Mouse (Mus musculus) frontal cortex, postnatal 36 days (tissue): Measurements from ENCODE around the gene Ets1.

Source experiments
- DNase-seq, 2 experiments: peaks; one replicate each; pipeline ENCODE4 v3.0.0; 2022; ENCODE audit warnings: low spot score in 2 of 2

Ets1 gene

DNA sequence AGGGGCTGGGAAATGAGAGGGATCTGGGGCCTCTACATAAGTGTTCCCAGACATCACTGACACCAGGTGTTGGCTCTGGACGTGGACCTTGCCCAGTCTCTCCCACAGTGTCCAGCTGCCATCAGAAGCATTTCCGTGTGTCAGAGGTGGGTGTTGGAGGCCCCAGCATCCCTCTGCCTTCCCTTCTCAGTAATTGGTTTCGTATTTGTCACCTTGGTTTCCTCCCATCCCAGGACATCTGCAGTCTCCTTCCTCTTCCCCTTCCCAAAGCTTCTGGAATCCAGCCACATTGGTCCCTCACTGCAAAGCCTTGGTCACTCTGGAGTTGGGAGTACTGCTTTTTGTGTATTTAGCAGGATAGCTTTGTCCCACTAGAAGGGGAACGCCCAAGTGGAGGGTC lies 75.7 kb downstream of the Ets1 start:
- DNase-seq, result no peak

DNA sequence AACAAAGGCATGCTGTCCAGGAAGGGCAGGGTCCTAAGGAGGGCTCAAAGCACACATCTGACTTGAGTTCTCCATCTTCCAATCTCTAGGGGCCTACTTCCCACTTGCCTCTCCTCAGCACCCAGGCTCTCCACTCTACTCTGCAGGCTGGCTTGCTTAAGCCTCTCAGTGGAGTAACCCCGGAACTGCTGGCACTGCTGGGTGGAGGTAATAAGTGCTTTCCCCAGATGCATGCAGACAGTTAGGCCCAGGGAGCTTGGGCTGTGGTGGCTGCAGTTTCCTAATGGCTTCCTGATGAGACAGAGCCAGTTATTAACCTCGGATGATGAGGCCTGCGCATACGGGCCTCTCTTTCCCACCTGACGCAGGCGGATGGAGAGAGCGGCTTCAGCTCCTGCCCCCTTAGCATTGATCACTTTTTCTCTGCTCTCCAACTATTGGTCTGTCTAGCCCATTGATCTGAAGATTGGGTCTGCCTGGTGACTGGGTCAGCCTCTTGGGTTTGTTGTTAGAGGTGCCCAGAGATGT lies 76.4 kb downstream of the Ets1 start:
- no peak for DNase-seq

DNA sequence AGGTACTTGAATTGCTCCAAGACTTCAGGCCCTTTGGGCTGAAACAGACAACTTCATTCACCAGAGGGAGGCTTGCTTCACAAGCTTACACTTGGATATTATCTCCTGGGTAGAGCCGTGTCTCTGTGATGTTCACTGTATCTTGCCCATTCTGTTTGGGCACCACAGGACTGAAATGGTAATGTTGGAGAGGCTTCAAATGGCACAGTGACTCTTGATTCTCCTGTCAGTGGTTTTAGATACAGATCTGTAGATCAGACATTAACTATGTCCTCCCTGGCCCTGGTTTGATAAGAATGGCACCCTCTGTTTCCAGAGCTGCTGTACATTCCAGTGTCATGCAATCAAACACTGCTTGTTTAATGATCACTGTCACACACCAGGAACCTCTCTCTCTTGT lies 77.1 kb downstream of the Ets1 start:
- no peak for DNase-seq

DNA sequence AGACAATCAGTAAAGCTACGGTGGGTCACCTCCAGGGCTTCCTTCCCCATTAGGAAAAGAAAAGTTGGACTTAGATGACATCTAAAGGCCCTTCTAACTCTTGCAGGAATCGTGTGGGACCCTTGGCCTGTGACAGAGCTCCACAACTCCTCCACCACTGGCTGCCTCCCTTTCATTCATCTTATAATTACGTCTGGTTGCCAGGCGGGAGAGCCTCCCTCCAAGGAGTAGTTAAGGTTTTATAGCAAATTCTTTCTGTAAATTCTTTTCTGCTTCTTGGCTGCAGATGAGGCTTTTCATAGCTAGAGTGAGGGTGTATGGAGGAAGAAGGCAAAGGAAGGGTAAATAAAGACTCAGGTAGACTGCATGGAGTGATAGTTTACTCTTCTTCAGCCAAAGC lies 77.8 kb downstream of the Ets1 start:
- no peak for DNase-seq

DNA sequence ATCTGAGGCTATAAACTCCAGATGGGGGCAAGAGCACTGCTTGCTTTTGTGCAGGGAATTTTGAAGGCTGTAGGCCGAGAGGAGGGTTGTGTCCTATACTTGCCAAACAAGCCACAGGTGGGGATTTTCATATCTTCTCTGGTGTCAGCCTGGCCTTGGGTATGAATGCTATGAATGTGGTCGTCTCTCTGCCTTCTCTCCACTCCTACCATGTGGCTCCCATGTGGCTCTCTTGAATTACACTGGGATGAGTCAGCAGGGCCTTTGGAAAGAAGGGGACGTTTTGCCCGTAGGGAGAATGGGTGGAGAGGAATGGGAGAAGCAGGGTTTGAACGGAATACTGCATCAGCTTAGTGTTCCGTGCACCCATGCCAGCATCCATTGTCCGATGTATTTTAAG lies 78.5 kb downstream of the Ets1 start:
- no peak for DNase-seq

DNA sequence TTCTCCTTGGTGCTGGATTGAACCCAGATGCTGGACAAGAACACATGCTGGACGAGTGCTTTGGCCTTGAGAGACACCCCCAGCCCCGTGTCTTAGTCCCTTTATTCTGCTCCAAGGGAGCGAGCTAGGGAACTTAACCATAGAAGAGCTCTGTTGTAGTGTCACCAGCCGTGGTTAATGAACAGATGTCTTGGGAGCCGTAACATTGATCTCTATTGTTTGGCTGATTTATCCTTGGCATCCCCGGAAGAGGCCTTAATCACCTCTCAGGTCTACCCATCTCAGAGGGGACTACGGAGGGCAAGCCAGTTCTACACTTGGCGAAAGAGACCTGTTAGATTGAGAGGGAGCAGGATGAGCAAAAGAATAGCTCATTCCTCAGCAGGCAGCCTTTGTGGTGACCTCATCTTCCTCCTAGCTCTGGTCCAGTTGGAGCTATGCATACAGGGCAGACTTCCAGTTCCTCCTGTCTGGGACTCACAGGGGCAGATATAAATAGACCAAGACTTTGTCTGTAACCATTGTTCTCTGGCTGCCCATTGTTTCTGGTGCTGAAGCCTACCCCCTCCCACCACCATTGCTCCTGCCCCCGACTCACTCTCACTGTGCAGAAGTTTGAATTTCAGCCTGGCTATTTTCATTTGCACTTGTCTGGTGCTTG lies 79.9 kb downstream of the Ets1 start:
- no peak for DNase-seq

DNA sequence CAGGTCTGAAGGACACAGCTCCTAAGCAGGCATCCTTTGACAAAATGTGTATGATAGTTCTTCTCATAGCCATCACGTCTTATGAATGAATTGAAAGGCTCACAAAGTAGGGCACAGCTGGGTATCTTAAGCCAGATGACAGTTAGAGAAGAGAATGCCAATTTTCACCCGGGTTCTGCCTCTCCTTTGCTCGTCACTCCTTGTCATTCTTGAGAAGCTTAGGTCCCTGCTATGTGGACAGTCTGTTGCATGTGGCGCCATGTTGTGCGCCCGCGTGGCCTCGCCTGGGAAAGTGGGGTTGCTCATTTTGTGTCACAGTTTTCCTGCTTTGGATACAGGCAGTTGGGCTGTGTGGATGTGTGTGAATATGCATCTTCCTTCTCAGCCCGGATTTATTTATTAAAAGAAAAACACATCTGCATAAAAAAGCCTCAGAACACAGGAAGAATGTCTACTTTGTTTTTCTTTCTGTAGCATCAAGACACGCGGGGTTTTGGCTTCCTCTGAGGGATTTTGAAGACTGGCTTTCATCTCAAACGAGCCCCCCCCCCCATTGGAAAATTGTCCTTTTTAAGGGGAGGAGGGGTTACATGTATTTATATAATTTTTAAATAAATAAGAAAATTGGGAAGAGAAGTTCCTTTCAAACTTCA lies 81.4 kb downstream of the Ets1 start:
- no peak for DNase-seq

DNA sequence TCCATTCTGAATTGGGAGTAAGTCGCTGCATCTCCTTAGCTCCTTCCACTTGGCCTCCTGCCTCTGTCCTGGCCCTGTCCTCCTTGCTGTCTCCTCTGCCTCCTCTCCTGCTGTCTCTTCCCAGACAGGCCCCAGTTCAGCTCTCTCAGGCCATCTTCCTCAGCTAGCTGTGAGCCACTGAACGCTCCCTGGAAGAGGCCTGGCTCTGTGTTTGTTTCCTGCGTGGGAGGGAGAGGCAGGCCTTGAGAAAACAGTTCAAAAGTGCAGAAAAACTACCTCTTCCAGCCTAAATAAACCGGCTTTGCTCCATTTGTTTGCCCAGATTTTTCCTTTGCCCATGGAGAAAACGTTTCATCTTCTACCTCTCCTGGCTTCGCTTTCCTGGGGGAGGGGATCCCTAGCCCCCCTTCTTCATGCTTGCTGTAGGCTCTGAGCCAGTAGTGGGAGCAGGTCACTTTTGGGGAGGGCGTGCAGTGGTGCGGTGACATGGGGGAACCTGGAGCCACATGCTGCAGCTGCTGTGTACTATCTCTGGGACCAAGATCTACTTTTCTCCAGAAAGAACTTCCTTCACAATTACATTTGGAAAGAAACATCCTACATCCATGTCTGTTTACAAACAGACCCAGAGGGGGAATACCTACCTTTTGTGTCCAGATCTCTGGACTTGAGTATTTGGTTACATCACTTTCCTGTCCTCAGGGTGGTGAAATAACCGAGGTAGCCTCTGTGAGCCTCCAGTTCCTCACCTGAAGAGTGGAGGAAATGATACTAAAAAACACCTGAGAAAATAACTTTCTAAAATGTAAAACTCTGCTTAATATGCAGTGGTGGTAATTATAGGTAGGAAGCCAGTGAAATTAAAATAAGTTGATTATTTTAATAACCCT lies 82.2 kb downstream of the Ets1 start:
- DNase-seq, result no peak

DNA sequence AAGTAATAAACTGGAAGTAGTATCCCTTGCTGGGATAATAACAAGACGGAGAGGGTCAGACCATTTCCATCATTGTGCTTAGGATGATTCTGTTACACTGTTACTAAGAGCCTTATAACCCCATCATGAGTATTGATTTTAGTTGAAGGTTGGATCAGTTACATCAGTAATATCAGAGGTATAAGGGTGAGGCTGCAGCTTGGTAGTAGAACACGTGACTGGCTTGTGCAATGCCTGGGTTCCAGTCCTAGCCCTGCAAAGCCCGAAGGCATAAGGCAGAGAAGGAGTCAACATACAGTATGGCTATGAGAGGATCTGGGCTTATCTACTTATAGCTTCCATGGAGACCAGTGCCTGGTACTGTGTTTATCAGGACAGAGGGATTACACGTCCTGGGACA lies 82.8 kb downstream of the Ets1 start:
- no peak for DNase-seq

DNA sequence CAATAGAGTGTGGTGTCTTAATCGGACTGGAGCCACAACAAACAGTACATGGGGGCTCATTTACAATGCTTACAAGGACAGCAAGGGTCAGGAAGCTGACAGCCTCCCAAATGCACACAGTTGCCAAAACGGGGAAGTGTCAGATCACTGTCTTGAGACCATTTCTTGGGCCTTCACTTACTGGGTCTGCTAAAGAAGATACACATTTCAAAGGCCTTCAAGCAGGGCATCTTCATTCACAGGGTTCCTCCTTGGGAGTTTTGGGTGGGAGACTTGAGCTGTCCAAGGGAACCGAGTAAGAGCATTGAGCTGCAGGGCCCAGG lies 83.9 kb downstream of the Ets1 start:
- no peak for DNase-seq

DNA sequence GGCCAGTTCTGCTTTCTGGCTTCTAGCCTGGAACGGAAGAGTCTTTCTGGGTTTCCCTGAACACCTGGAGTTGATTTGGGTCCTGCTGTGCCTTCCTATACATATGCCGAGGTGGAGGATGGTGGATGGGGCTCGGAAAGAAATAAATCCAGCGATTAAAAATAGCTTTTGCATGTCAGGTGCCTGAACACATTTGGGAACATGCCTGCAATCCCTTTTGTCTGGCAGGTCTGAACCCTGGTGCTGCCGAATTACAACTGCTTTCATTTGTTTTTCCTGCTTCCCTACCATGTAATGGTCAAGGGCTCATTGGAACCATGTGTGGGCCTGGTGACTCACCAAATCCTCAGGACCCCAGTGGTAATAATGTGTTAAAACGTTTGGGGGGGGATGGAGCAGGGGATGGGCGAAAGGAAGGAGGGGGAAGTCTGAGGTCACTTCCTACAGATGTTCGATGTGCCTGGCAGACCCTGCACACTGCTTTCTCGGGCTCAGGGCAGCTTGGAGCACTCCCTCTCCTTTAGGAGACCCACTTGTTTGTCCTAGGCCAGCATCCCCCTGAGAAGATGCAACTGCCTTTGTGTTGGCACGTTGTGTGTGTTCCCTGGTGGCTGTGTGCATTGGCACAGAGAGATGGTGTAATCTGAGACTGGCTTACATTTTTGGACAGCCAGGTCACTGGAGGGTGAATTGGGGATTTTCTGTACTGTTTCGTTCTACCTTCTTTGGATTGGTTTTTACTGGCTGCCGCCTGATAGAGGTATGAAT lies 84.4 kb downstream of the Ets1 start:
- no peak for DNase-seq

DNA sequence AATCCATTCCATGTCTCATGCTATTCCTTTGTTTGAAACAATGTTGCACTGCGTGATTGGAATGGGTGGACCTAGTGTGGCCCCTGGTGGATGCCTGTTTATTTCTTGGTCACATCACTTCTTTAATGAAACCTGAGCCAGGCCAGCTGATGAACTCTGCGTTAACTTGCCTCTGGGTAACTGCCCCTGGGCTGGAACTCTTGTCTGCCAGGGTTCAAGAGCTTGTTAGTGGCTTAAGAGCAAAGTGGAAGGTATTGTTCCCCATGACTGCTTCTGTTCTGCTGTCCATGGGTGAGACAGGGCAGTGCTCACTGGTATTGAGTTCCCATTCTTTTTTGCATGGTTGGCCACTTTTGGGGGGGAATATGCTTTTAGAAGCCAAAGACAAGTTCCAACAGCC lies 85.1 kb downstream of the Ets1 start:
- DNase-seq, result no peak

DNA sequence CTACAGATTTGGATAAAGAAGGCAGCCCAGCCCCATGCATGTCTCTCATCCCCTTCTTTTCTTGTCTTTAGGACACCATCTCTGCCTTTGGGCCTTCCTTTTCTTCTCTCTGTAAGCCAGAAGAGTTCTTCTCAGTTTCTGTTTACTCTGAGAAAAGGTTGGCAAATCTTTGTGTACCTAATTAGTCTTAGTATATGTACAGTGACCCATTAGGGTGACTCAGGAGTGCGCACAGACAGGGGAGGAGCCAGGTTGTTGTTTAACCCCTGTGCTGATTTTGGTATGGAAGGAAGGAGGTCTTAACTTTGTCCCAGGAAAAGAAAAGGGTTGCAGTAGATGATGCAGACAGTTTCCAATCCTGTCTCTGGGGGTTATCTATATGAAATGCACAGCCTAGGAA lies 86.2 kb downstream of the Ets1 start:
- DNase-seq, result no peak

DNA sequence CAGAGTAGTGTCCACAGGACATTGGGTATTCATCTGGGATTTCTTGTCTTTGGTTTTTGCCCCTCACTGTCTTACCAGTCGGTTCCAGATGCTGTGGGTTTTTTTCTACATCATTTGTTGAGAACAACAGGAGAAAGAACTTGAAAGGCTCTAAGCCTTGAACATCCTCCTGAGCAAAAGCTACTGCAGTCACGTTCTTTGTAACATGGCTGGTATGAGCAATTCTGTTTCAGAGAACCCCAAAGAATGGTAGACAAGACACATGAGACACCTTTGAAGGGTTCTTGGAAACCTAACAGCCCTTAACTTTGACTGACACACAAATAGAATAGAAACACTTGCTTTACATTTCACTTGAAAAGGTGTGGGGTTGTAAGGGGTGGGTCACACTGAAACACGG lies 86.9 kb downstream of the Ets1 start:
- DNase-seq, result no peak

DNA sequence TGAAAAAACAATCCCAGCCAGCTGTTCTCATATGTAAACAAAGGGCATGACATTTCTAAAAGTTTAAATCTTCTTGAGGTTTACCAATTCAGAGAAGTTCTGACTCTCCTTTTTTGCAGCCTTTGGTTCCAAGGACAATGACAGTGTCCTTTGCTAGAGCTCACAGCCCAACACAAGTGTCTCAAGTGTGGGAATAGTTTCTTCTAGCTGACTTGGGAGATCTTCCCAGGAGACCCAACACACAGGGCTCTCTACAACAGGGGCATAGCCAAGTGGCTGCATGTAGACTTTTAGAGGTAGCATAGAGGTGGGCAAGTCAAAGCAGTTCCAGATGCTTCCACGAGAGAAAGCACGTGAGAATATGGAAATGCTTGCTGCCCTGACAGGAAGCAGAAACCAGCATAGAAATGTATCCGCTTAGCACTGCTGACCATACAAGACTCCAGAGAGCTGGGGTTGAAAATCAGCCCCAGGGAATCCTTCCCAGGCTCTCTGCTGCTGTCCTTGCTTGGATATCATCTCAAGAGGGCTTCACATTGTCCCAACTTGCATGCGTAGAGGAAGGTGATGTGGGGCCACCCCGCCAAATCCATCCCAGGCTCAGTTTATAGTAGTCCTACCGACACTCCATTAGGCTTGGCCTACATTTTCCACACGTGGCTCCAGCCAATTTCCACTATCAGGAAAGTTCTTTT lies 88.3 kb downstream of the Ets1 start:
- DNase-seq, result no peak

DNA sequence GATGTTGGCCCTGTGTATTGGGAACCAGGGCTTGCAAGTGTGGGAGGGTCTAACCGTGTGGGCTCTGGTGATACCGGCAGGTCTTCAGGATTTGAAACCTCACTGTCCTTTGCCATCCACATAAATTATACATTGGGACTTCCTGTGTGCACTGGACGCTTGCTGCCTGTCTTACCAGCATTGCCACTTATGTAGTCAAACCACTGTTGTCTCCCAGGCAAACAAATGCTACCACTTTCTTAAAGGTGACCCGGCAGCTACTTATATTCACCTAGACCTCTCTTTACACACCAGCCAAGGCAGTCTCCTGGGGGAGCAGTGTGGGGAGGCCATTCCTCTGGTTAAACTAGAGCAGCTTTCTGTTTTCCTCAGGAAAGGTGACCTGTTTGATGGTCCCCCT lies 89.9 kb downstream of the Ets1 start:
- no peak for DNase-seq

DNA sequence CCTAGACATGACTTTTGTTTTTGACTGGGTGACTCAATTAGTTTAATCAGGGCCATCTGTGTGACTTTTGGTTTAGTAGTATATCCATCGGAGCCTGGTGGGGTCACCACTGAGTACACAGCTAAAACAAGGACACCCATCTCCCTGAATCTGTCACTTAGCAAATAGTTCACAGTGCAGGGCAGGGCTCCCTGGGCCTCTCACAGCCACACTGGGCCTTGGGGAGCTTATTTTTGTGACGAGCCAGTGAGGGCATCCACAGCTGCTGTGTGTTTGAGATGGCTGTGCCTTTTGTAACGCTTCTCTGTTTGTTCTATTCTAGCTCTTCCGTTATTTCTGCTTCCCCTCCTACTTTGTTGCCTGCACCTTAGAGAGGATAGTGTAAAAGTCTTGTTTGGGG lies 90.6 kb downstream of the Ets1 start:
- DNase-seq, result no peak

DNA sequence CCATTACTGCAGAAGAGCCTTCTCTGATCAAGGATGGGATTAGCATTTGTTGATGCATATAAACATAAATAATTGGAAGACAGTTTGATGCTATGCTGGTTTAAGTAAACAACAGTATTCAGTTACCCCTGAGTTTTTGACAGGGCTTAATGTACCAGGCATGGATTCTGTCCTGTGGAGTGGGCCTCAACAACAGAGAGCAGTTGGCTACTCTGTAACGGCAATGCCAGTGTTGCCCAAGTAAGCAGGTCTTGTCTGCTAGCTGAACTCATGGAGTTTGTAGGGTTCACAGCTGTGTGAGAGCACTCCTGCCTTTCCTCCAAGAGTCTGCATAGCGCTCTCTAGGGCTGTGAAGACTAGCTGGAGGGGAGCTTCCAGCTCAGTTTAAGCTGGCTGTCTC lies 91.0 kb downstream of the Ets1 start:
- no peak for DNase-seq

DNA sequence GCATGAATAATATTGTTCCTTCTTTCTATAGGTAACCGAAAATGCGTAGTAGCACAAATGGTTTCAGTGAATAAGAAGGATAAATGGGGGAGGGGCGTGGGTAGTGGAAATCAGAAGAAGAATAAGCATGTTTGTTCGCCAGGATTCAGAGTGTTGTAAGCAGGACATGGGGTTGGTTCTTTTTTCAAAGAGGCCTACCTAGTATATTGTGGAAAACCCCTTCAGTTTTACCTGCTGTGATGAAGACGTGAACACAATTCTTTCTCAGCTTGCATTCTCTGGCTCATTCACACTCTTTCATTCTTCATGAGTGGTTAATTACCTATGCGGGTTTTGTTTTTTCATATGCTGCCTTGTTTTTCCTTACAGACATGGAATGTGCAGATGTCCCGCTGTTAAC lies 92.3 kb downstream of the Ets1 start:
- no peak for DNase-seq

DNA sequence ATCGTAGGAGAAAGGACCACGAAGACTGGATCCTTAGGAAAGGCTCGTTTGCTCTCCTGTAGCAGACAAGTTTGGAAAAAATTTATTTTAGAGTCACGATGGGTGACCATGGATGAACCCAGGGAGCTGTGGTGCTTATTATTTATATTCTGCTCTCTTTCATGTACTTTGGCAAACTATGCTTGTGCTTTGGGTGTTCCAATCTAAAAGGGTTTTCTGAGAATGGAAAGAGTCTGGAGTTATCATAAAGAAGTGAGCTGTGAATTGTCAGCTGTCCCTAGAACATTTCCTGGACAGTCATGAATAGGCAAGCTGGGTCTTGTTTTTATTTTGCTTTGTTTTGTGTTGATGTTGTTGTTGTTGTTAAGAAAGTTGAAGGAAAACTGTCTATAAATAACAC lies 92.8 kb downstream of the Ets1 start:
- no peak for DNase-seq

DNA sequence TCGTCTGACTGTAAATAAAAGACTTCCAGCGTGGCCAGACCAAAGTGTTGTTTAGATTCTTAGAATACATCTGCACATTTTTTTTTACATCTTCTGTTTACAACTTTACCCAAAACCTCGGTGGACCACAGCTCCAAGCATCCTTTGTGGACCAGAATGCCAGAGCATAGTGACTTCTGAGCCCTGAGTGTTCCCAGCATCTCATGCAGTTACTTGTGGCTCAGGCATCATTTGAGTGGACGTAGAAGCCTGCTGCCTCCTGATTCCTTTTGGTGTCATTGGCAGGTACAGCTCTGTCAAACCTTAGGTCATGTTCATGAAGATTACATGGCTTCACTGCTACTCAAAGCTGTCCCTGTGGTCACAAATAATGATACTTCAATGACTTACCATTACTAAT lies 93.2 kb downstream of the Ets1 start:
- DNase-seq, result no peak
